Mouse (Mus musculus) midbrain, embryonic 14.5 days (tissue): ENCODE results near the gene Tsg101. TPM values are rescaled to one million over a fixed set of nuclear protein-coding genes. Genes with fewer than 3 reads are reported as not detected.

Experiments used
- ATAC-seq: fragments of 200-750 bp; cut with Nextera tagmentation; 2 replicates; pipeline ENCODE4 v1.8.0; 2017; ENCODE audit warnings: moderate number of reproducible peaks, moderate library complexity; ENCODE audit not compliant: low FRiP score, low TSS enrichment
- DNase-seq: peaks from one replicate; pipeline ENCODE4 v3.0.0-alpha.2; 2015
- H3K27ac ChIP-seq: fragments of 300-500 bp; sonication (generic); replicated peaks from 2 replicates; pipeline ENCODE4 v1.5.1; 2014; ENCODE audit warnings: mild to moderate bottlenecking, low read depth, low read length, moderate library complexity
- H3K27me3 ChIP-seq: fragments of 300-500 bp; sonication (generic); 2 replicates; pipeline ENCODE4 v1.6.1; 2014; ENCODE audit warnings: low read length, control low read depth, mixed read lengths; ENCODE audit not compliant: control insufficient read depth, insufficient read depth
- H3K36me3 ChIP-seq: fragments of 300-500 bp; sonication (generic); 2 replicates; pipeline ENCODE4 v1.6.1; 2014; ENCODE audit warnings: low read length, control low read depth; ENCODE audit not compliant: control insufficient read depth, insufficient read depth
- H3K4me1 ChIP-seq: fragments of 300-500 bp; sonication (generic); 2 replicates; pipeline ENCODE4 v1.6.1; 2014; ENCODE audit warnings: mild to moderate bottlenecking, antibody characterized with exemption, low read length, control low read depth; ENCODE audit not compliant: control insufficient read depth, insufficient read depth
- H3K4me2 ChIP-seq: fragments of 300-500 bp; sonication (generic); 2 replicates; pipeline ENCODE4 v1.6.1; 2014; ENCODE audit warnings: mild to moderate bottlenecking, low read length, moderate library complexity
- H3K4me3 ChIP-seq: fragments of 300-500 bp; sonication (generic); replicated peaks from 2 replicates; pipeline ENCODE4 v1.5.1; 2014; ENCODE audit warnings: low read depth, low read length
- H3K9ac ChIP-seq: fragments of 300-500 bp; sonication (generic); replicated peaks from 2 replicates; pipeline ENCODE4 v1.6.1; 2014; ENCODE audit warnings: mild to moderate bottlenecking, low read length, moderate library complexity
- H3K9me3 ChIP-seq: fragments of 300-500 bp; sonication (generic); 2 replicates; pipeline ENCODE4 v1.6.1; 2016; ENCODE audit warnings: low read length, control low read depth, mixed read lengths; ENCODE audit not compliant: control insufficient read depth
- WGBS: fragments of 180-500 bp; shearing (Covaris S2); extraction: QIAGEN DNeasy Blood & Tissue Kit; methylation state at CpG from one replicate; pipeline ENCODE4 v1.1.7; 2014; 5-methylcytosine and 5-hydroxymethylcytosine counted together
- polyA plus RNA-seq: library from polyadenylated mRNA; unstranded; fragments of >200 nt; fragmentation: Nextera tagmentation; extraction: Ambion mirVana; gene quantifications from 2 replicates; pipeline ENCODE4 v1.2.1, GENCODE M21; 2014

Gene Tsg101
- polyA plus RNA-seq, 1 experiment from 2014 or later, result 445 TPM

DNA sequence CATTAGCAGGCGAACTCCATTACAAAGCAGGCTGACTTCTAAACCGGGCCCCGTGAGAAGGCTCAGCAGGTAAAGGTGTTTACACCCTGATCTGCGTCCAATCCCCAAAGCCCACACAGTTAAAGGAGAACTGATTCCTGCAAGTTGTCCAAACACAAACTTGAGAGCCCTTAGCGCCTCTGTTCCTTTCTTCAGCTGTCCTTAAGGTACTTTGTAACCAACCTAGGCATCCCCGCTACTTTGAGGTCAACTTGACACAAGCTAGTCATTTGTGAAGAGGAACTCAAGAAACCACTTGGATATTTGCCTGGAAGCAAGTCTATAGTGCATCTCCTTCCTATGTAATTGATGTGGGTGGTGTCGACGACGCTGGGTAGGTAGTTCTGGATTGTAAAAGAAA lies 62.3 kb downstream of the Tsg101 start:
- no peaks in the 10 kb centered on the region for H3K4me1 ChIP-seq
- WGBS, result 80% methylated on average over 9 of the region's 9 CpGs
- no peak for ATAC-seq
- H3K9ac ChIP-seq, result no peak overlapping the region
- no peak overlapping the region for H3K4me3 ChIP-seq
- H3K27me3 ChIP-seq, result no peaks in the 10 kb centered on the region
- DNase-seq, result no peak
- H3K27ac ChIP-seq, result no peak overlapping the region
- H3K9me3 ChIP-seq, result no peaks in the 10 kb centered on the region
- no peak overlapping the region for H3K4me2 ChIP-seq
- H3K36me3 ChIP-seq, result peaks cover 14% of the 10 kb centered on the region

DNA sequence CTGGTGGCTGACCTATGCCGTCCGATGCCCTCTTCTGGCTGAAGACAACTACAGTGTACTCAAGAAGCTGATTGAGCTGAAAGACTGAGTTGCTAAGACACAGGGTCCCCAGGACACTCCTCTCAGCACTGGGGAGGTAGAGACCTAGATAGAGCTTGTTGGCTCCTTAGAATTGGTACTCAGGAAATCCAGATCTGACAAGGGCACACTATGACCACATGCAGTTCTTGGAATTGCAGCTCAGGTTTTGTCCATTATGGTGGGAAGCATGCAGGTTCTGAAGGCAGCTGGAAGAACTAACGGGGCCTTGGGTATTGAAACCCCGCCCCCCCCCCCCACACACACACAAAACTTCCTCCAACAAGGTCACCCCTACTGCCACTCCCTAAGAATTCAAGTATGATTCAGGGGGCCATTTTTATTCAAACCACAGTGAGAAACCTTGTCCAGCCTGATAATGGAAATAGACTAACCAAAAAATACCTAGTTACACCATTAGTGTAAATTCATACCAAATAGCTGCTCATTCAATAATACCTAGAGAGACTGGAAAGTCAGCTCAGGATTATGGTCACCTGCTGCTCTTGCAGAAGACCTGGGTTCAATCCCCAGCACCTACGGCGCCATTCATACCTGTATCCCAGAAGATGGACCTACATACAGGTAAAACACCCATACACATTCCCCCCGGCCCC lies 63.8 kb downstream of the Tsg101 start:
- Histone ChIP-seq H3K9me3 (no peaks in the 10 kb centered on the region), H3K4me1 (no peaks in the 10 kb centered on the region), H3K36me3 (peaks cover 29% of the 10 kb centered on the region), H3K27me3 (no peaks in the 10 kb centered on the region), H3K9ac (no peak overlapping the region), H3K4me3 (no peak overlapping the region), H3K27ac (no peak overlapping the region), H3K4me2 (no peak overlapping the region)
- DNase-seq (no peak), ATAC-seq (no peak)
- WGBS, result 74% methylated on average over 7 of the region's 7 CpGs

DNA sequence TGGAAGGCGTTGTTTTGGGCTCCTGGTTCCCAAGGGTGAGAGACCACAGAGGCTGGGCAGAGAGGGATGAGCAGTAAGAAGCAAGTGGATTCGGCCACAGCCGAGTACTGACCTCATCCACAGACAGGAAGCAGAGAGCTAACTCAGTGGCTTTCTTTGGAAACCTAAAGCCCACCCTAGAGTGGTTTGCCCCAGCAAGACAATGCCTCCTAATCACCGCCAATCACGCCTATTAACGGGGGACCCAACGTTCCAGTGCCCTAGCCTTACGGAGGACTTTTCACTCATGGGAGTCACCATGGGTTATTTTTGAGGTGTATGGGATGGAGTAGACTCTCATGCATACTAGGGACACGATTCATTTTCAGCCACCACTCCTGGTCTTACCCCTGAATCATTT lies 66.4 kb downstream of the Tsg101 start:
- DNase-seq (no peak), ATAC-seq (no peak)
- H3K9ac ChIP-seq, result no peak overlapping the region
- H3K36me3 ChIP-seq, result peaks cover 44% of the 10 kb centered on the region
- H3K27me3 ChIP-seq, result no peaks in the 10 kb centered on the region
- WGBS, result 88% methylated on average over 9 of the region's 9 CpGs
- H3K4me3 ChIP-seq, result no peak overlapping the region
- H3K4me2 ChIP-seq, result no peak overlapping the region
- no peaks in the 10 kb centered on the region for H3K4me1 ChIP-seq
- no peak overlapping the region for H3K27ac ChIP-seq
- H3K9me3 ChIP-seq, result no peaks in the 10 kb centered on the region

- no peak for DNase-seq
- H3K36me3 ChIP-seq, result peaks cover 46% of the 10 kb centered on the region
- ATAC-seq, result no peak
- no peak overlapping the region for H3K4me2 ChIP-seq
- 88% methylated on average over 1 of the region's 1 CpGs for WGBS
- no peaks in the 10 kb centered on the region for H3K9me3 ChIP-seq
- no peak overlapping the region for H3K27ac ChIP-seq
- H3K27me3 ChIP-seq, result no peaks in the 10 kb centered on the region
- H3K4me1 ChIP-seq, result no peaks in the 10 kb centered on the region
- H3K9ac ChIP-seq, result no peak overlapping the region
- H3K4me3 ChIP-seq, result no peak overlapping the region
Measured at GRCm38 (mm10) chr7:46852666-46853065, 67.1 kb downstream of the Tsg101 start.

DNA sequence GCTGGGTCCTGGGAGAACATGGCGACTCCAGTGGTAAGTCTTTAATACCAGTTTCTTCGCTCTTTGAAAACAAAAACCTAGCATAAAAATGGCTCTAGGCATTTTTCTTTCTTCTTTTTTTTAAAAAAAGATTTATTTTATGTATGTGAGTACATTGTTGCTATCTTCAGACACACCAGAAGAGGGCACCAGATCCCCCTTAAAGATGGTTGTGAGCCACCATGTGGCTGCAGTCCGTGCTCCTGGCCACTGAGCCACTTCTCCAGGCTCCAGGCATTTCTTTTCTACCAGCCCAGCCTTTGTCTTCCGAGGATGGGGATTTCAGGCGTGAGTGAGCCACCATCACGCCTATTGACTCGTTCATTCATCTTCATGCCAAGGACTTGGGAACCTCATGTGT lies 68.7 kb downstream of the Tsg101 start:
- H3K27ac ChIP-seq, result no peak overlapping the region
- 48% methylated on average over 7 of the region's 7 CpGs for WGBS
- H3K9me3 ChIP-seq, result no peaks in the 10 kb centered on the region
- H3K9ac ChIP-seq, result no peak overlapping the region
- peaks cover 46% of the 10 kb centered on the region for H3K36me3 ChIP-seq
- DNase-seq (no peak), ATAC-seq (no peak)
- 0 out of 2 replicates have a peak, but pooled peaks cover 11% of the 10 kb centered on the region for H3K4me1 ChIP-seq
- no peaks in the 10 kb centered on the region for H3K27me3 ChIP-seq
- no peak overlapping the region for H3K4me3 ChIP-seq
- H3K4me2 ChIP-seq, result no peak overlapping the region

DNA sequence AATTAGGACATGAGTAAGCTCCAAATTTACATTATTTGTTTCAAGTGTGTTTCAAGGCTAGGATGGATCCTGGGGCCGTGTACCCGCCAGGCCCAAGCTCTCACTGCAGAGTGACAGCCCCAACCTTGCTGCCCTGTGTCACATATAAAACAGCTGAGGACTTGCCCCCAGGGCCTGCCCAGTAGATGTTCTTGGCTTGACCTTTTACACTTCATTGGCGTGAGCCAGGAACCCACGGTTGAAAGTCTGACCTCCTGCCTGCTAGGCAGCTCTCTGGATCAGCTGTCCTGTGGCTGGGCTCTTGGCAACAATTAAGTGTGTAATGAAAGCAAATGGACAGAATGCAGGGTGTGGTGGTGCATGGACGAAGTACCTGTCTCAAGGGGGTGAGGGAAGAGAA lies 70.5 kb downstream of the Tsg101 start:
- Histone ChIP-seq H3K9me3 (no peaks in the 10 kb centered on the region), H3K4me2 (no peak overlapping the region), H3K36me3 (peaks cover 40% of the 10 kb centered on the region), H3K9ac (no peak overlapping the region), H3K4me1 (0 out of 2 replicates have a peak, but pooled peaks cover 11% of the 10 kb centered on the region), H3K27ac (no peak overlapping the region), H3K4me3 (no peak overlapping the region), H3K27me3 (no peaks in the 10 kb centered on the region)
- WGBS, result 74% methylated on average over 5 of the region's 5 CpGs
- no peak for DNase-seq
- no peak for ATAC-seq

DNA sequence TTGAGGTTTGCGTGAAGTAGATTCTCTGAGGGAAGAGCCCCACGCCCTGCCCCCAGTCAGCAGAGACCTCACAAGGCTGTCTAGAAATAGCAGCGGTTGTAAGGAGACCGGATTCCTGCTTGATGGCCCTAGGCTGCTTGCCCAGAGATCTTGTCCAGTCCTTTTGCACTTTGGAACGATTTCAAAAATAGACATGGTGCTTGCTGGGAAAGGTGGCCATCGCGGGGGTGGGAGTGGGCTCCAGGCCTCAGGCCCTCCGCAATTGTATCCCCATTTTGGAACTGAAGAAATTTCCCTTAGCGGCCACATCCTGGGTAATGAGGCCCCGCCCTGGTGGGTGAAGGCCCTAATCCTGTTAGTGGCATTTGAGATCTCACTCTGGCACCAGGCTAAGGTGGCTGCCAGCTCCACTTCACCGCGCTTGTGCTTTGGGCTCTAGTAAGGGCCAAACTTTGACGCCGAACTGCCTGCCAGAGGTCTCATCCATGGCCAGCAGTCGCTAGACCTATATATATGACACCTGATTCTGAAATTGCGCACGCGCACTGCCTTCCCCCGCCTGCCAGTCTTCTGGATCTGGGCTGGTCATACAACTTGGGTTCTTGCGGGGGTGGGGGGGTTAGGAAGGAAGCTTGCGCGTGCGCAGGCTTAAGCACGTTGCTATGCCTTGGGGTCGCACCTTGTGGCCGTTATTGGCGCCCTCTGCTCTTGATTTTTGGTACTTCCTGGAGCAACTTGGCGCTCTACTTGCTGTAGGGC lies 73.1 kb downstream of the Tsg101 start:
- Histone ChIP-seq H3K9ac (peak overlapping the region; percentile 88), H3K36me3 (peaks cover 24% of the 10 kb centered on the region), H3K9me3 (no peaks in the 10 kb centered on the region), H3K4me2 (peak overlapping the region; percentile 99), H3K4me1 (0 out of 2 replicates have a peak, but pooled peaks cover 11% of the 10 kb centered on the region), H3K4me3 (peak overlapping the region; percentile 79), H3K27ac (peak overlapping the region; percentile 78), H3K27me3 (no peaks in the 10 kb centered on the region)
- DNase-seq, result peak; percentile 84
- under 1% methylated on average over 28 of the region's 28 CpGs for WGBS
- ATAC-seq, result peak; percentile 47; the same call in 1 of the 2 replicates

DNA sequence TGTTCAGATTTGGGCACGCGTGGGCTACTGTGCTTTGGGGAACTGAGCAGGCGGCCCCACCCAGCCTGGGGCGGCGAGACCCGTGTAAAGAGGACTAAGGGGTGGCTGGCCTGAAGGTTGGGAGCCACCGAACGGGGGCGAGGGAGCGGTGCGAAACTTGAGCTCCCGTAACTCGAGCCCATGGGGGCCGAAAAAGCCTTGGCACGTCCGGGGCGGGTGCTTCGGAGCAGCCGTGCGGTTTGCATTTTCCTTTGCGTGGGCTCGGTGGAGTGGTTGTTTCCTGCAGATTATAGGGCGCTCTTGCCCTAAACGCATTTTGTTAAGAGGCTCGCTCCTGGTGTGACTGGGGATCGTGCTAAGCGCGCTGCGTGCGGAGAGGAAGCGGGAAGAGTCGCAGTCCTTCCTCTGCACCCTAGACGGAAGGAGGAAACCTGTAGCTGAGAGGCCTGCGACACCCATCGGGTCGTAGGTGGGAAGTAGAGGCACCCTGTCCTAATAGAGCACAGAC lies 73.7 kb downstream of the Tsg101 start:
- ATAC-seq (peak; percentile 47), DNase-seq (peak; percentile 62)
- Histone ChIP-seq H3K9me3 (no peaks in the 10 kb centered on the region), H3K27ac (peak overlapping the region; percentile 78), H3K36me3 (peaks cover 18% of the 10 kb centered on the region), H3K4me3 (peak overlapping the region; percentile 79), H3K4me1 (0 out of 2 replicates have a peak, but pooled peaks cover 11% of the 10 kb centered on the region), H3K9ac (peak overlapping the region; percentile 88), H3K4me2 (peak overlapping the region; percentile 99), H3K27me3 (no peaks in the 10 kb centered on the region)
- under 1% methylated on average over 36 of the region's 36 CpGs for WGBS
